Mouse (Mus musculus): ENCODE results near the gene Megf6. TPM values are rescaled to one million over a fixed set of nuclear protein-coding genes. Genes with fewer than 3 reads are reported as not detected.

Megf6 gene
- total RNA-seq, 2 experiments from 2014 or later = not detected

GRCm38 (mm10) chr4:154205392-154205791 is 34.9 kb downstream of the Megf6 start:
- no peak for ATAC-seq (replicated peaks; ENCODE audit: low FRiP score, poor library complexity, severe bottlenecking)

GRCm38 (mm10) chr4:154207261-154207660 is 36.7 kb downstream of the Megf6 start:
- peak; percentile 54; the same call in 1 of the 2 replicates for ATAC-seq (replicated peaks; ENCODE audit: low FRiP score, poor library complexity, severe bottlenecking)

- no peak for ATAC-seq (replicated peaks; ENCODE audit: low FRiP score, poor library complexity, severe bottlenecking)
Observed at GRCm38 (mm10) chr4:154209054-154209453, 38.5 kb downstream of the Megf6 start.

- ATAC-seq (replicated peaks; ENCODE audit: low FRiP score, poor library complexity, severe bottlenecking) = no peak
Observed at GRCm38 (mm10) chr4:154209825-154210224, 39.3 kb downstream of the Megf6 start.

GRCm38 (mm10) chr4:154211459-154211858 is 40.9 kb downstream of the Megf6 start:
- no peak for ATAC-seq (replicated peaks; ENCODE audit: low FRiP score, poor library complexity, severe bottlenecking)

- no peak for ATAC-seq (replicated peaks; ENCODE audit: low FRiP score, poor library complexity, severe bottlenecking)
Observed at GRCm38 (mm10) chr4:154213586-154213985, 43.1 kb downstream of the Megf6 start.

DNA sequence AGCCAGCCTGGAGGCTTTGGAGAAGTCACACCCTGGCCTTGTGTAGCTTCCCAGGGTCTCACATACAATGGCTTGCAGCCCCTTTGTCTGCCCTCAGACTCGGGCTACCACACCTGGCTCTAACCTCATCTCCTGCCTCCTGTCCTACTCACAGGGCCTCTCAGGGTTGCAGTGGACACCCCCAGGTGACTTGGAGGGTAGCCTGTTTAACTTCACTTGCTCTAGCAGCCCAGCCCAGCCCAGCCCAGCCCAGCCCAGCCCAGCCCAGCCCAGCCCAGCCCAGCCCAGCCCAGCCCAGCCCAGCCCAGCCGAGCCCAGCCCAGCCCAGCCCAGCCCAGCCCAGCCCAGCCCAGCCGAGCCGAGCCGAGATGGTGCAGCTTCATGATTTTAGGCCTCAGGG is 43.5 kb downstream of the Megf6 start:
- no peak for ATAC-seq (replicated peaks; ENCODE audit: low FRiP score, poor library complexity, severe bottlenecking)

GRCm38 (mm10) chr4:154217711-154218350 is 47.3 kb downstream of the Megf6 start:
- ATAC-seq (replicated peaks; ENCODE audit: low FRiP score, poor library complexity, severe bottlenecking) = no peak

DNA sequence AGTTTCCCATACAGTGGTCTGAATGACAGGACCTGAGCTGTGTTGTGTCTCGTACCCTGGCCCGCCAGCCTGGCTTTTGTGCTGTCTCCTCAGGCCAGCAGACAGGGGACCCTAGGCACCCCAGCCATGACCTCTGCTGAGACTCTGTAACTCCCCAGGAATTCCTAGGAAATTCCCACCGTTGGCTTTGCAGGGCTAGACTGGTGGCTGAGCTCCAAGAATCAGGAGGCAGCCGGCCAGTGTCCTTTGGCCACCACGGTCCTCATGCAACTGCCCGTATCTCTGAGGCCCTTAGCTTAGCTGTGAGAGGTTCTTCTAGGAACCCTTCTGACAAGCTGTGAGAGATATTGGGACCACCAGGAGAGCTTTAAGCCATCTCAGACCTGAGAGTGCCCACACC is 52.2 kb downstream of the Megf6 start:
- ATAC-seq (replicated peaks; ENCODE audit: low FRiP score, poor library complexity, severe bottlenecking) = no peak

DNA sequence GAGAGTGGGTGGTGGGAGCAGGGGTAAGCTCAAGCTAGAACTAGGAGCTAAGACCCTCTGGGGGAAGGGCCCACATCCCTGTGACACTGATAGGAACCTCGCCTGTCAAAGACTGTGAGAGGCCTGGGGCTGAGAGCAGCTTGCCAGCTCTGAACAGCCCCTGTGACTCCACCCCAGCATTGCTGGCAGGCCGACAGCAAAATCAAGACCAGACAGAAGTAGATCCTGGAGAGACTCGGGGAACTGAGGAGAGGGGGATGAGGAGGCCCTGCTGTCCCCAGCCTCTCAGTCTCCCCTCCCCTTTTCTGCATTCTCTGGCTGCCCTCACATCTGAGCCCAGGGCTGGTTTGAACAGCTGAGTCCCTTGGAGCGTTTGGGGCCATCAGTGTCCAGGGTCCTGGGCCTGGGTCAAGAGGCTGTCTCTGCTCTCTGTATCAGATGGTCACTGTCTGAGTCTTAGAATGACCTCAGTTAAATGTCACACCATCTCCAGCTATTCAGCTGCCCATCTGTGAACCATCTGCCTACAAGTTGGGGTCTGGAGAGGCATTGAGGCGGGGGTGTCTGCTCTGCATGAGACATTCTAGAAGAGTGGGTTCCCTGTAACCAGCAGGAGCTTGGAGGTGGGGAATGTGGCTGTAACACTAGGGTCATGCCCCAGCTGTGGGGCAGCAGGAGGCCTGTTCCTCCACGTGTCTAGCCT is 53.9 kb downstream of the Megf6 start:
- no peak for ATAC-seq (replicated peaks; ENCODE audit: low FRiP score, poor library complexity, severe bottlenecking)

DNA sequence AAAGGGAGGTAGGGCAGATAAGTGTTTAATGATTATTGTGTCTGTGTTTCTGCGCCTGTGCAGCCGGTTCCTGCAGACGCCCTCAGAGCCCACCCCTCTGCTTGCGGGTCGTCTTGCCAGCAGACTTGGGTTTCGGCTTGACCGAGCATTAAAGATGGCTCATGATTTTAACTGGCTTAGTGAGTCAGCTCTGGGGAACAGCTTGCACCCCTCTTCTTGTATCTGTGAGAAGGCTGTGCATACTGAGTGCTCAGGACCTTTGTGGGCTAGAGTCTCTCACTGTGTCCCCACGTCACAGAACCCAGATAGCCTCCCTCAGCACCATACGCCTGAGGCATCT is 54.4 kb downstream of the Megf6 start:
- ATAC-seq (replicated peaks; ENCODE audit: low FRiP score, poor library complexity, severe bottlenecking) = no peak

GRCm38 (mm10) chr4:154226678-154227077 is 56.1 kb downstream of the Megf6 start:
- ATAC-seq (replicated peaks; ENCODE audit: low FRiP score, poor library complexity, severe bottlenecking) = no peak

GRCm38 (mm10) chr4:154228336-154228735 is 57.8 kb downstream of the Megf6 start:
- ATAC-seq (replicated peaks; ENCODE audit: low FRiP score, poor library complexity, severe bottlenecking) = no peak

- no peak for ATAC-seq (replicated peaks; ENCODE audit: low FRiP score, poor library complexity, severe bottlenecking)
Observed at GRCm38 (mm10) chr4:154229569-154229968, 59.0 kb downstream of the Megf6 start.

DNA sequence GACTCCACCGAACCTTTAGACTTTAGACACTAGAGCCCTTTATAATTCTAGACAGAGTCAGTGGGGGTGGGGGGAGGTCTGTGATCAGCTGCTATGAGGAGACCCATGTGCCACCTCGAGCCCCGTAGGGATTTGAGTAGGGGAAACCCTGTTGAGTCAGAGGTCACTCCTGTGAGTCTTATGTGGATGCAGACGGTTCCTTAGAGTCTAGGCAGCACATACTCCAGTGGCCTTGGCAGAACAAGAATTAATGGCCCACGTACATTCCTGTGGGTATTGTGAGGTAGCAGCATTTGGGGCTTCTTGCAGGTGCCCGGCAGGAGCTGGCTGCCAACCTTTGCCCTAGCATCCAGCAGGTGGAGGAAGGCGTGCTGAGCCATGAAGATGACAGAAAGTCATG is 60.9 kb downstream of the Megf6 start:
- ATAC-seq (replicated peaks; ENCODE audit: low FRiP score, poor library complexity, severe bottlenecking) = no peak

DNA sequence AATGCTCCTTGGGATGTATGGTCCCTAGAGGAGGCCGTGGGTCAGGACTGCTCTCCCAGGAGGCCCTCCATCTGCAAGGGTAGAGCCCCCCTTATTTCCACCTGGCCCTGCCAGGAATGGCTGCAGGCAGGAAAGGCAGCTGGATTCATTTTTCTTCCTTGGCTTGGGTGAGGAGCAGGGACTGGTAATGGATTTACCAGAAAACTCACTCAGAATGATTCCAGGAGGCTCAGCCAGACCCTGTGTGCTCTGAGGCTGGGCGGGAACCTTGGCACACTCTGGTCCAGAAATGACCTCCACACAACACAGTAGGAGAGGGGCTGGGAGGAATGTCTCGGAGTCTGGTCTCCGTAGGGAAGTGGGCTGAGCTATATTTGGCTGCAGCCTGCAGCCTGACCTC is 61.8 kb downstream of the Megf6 start:
- ATAC-seq (replicated peaks; ENCODE audit: low FRiP score, poor library complexity, severe bottlenecking) = no peak

DNA sequence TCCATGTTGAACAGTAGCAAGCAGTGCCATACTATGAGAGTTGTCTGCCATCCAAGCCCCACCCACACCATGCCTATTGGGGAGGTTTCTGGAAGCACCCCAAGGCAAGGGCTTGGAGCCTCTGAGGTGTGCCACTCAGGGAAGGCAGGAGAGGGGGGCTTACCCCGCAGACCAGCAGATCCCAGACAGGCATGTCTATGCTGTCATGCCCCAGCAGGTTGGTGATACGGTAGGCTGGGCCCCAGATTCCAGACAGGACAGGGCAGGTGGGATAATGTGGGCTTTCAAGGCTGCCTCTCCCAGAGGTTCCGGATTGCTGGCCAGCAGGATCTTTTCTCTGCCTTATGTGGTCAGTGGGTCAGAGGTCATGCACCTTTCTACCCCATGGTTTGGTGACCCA is 65.5 kb downstream of the Megf6 start:
- no peak for ATAC-seq (replicated peaks; ENCODE audit: low FRiP score, poor library complexity, severe bottlenecking)

DNA sequence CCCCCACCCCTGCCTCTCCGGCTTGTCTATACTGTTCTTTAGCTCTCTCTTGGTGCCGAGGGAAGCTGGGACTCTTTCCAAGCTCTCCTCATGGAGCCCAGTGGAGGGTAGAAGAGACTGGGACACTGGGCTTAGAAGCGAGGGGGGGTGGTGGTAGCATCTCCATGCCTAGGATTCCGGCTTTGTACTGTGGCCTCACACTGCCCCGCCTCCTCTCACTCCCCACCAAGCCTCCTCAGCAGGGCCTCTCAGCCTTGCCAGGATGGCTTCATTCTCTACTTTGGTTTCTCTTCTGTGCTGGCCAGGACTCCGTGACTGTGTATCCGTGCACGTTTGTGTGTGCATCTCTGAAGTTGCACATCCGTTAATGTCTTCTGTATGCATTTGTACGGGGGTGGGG is 66.4 kb downstream of the Megf6 start:
- no peak for ATAC-seq (replicated peaks; ENCODE audit: low FRiP score, poor library complexity, severe bottlenecking)

DNA sequence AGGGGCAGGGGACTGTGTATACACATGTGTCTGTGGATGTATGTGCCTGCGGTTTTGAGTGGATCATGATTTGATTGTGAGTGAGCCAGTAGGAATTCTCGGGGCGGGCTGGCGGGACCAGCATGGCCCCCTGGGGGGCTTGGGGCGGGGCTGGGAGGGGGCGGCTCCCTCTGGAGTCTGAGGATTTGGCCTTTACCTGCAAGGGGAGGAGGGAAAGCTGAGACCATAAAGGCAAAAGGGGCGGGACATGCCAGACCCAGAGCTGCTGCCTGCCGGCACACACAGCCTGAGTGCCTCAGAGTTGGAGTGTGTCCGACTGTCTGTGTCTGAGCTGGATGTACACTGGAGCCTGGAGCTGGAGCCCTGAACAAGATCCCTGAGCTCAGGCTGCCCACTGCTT is 66.8 kb downstream of the Megf6 start:
- ATAC-seq (replicated peaks; ENCODE audit: low FRiP score, poor library complexity, severe bottlenecking) = no peak

DNA sequence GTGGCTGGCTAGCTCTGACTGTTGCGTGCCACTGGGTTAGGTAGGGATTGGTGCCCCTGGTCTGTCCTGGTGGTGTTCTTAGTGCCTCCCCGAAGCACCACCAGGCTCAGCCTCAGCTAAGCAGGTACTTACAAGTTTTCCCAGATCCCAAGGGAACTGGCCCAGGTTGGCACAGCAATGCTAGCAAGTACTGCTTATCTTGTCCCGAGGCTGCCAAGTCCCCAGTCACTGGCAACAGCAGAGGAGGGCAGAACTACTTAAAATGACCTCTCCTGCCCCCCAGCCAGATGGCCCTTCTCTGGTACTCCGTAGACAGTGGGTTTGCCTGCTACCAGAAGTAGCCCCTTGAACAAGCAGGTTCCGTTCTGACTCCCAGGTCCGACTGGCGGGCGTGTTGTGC is 68.7 kb downstream of the Megf6 start:
- no peak for ATAC-seq (replicated peaks; ENCODE audit: low FRiP score, poor library complexity, severe bottlenecking)

DNA sequence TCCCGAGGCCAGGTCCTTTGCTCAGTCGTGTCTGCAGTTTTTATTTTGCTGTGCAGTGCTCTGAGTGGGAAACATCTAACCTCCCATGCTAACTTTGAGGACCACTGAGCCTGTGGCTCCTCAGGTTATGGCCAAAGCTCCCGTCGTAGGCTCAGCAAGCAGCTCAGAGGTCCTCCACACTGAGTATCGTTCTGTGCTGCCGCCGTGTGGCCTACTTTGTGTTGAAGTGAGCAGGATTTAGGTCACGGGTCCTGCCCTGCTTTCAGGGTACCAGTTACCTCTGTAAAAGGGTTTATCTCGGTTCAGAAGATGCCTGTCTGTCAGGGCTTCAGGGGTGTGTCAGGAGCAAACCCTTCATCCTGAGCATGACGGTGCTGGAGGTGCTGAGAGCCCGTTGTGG is 70.1 kb downstream of the Megf6 start:
- no peak for ATAC-seq (replicated peaks; ENCODE audit: low FRiP score, poor library complexity, severe bottlenecking)

DNA sequence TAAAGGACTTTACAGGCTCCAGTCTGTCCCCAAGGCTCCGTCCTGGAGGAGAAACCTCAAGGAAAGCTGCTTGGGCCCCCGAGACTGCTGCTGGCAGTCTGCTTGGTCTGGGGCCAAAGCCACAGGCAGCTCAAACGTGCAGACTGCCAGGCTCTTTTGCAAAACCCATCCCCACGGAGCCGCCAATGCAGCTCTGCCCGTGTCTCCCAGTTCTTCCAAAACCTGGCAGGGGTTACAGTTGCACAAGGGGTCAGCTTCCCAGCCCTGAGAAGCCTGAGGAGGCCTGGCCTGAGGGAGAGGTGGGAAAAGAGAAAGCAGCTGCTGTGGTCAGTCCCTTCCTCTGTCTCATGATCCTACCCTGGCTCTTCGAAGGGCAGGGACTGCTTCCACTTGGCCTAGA is 74.8 kb downstream of the Megf6 start:
- no peak for ATAC-seq (replicated peaks; ENCODE audit: low FRiP score, poor library complexity, severe bottlenecking)
